14 mouse cellular contexts compared by ENCODE assay signal in genomic region chr8:109310670-109311386, GRCm38 (mm10).
DNase-seq lines count a peak whose midpoint lies in the region; ATAC-seq lines count a peak whose summit lies in the region.
"Had no signal": no experiment of that assay in that cellular context is flagged by ENCODE, and none has a peak within 500 bp of the region (broad histone marks: within the 10 kb centered on the region; RNA-seq: fewer than 3 reads in every experiment).

No protein-coding gene starts in this region.

- DNase-seq in embryo, embryonic 11 days, result peak; percentile 31
- no peak for DNase-seq in embryo, embryonic 9.5 days (ENCODE audit: extremely low spot score)
- DNase-seq in hindbrain, embryonic 10.5 days (ENCODE audit: low spot score), result no peak
- DNase-seq in mesoderm, embryonic 11.5 days (ENCODE audit: low read depth, low spot score), result peak; percentile 29
- no peak for DNase-seq in cerebellum, postnatal 10 days
- DNase-seq in heart, embryonic 10.5 days (ENCODE audit: low spot score), result no peak
- DNase-seq in thymus, postnatal 4 days, result no peak
- DNase-seq: adrenal gland, adult 2 months; cerebellum, postnatal 25 days; kidney, adult 8-10 months; liver, postnatal 0 days had no signal

- WGBS in hindbrain, embryonic 10.5 days, result 64% methylated on average over 17 of the region's 17 CpGs
- WGBS in neural tube, embryonic 14.5 days, result 23% methylated on average over 17 of the region's 17 CpGs
- 83% methylated on average over 17 of the region's 17 CpGs for WGBS in heart, embryonic 10.5 days

- H3K9me3 ChIP-seq in hindbrain, embryonic 10.5 days, result 0 out of 2 replicates have a peak, but pooled peaks cover 4% of the 10 kb centered on the region
- no peaks in the 10 kb centered on the region for H3K9me3 ChIP-seq in neural tube, embryonic 14.5 days (ENCODE audit: control insufficient read depth, low read length)
- H3K9me3 ChIP-seq in heart, embryonic 10.5 days, result no peaks in the 10 kb centered on the region
- H3K9me3 ChIP-seq: embryonic facial prominence, embryonic 13.5 days had no signal

- ATAC-seq in neural tube, embryonic 14.5 days (ENCODE audit: low read depth), result peak; percentile 60
- ATAC-seq: liver, postnatal 0 days had no signal

- H3K9ac ChIP-seq in neural tube, embryonic 14.5 days (replicated peaks; ENCODE audit: low read depth, low read length), result peak overlapping the region; percentile 16; the same call in 1 of the 2 replicates
- H3K9ac ChIP-seq: embryonic facial prominence, embryonic 13.5 days; liver, postnatal 0 days had no signal

- H3K4me1 ChIP-seq in hindbrain, embryonic 10.5 days (replicated peaks), result peaks cover 49% of the 10 kb centered on the region
- peaks cover 21% of the 10 kb centered on the region; the same call in 1 of the 2 replicates for H3K4me1 ChIP-seq in neural tube, embryonic 14.5 days (ENCODE audit: control insufficient read depth, insufficient read depth, low read length)
- peaks cover 13% of the 10 kb centered on the region for H3K4me1 ChIP-seq in heart, embryonic 10.5 days

- H3K36me3 ChIP-seq in hindbrain, embryonic 10.5 days, result no peaks in the 10 kb centered on the region
- H3K36me3 ChIP-seq in neural tube, embryonic 14.5 days (ENCODE audit: control insufficient read depth, insufficient read depth, low read length), result no peaks in the 10 kb centered on the region
- H3K36me3 ChIP-seq in heart, embryonic 10.5 days, result no peaks in the 10 kb centered on the region
- H3K36me3 ChIP-seq: embryonic facial prominence, embryonic 13.5 days had no signal

- peak overlapping the region; percentile 26 for H3K4me2 ChIP-seq in neural tube, embryonic 14.5 days (ENCODE audit: low read depth, low read length)

- H3K27me3 ChIP-seq in hindbrain, embryonic 10.5 days (ENCODE audit: insufficient read depth, poor library complexity, severe bottlenecking), result no peaks in the 10 kb centered on the region
- H3K27me3 ChIP-seq in neural tube, embryonic 14.5 days (ENCODE audit: control insufficient read depth, insufficient read depth, low read length), result no peaks in the 10 kb centered on the region
- no peaks in the 10 kb centered on the region for H3K27me3 ChIP-seq in heart, embryonic 10.5 days (ENCODE audit: insufficient read depth, poor library complexity, severe bottlenecking)
- H3K27me3 ChIP-seq: embryonic facial prominence, embryonic 13.5 days had no signal

- no peak overlapping the region for H3K4me3 ChIP-seq in hindbrain, embryonic 10.5 days
- H3K4me3 ChIP-seq in neural tube, embryonic 14.5 days (ENCODE audit: low read depth, low read length), result no peak overlapping the region
- no peak overlapping the region for H3K4me3 ChIP-seq in heart, embryonic 10.5 days
- H3K4me3 ChIP-seq: embryonic facial prominence, embryonic 13.5 days had no signal

- H3K27ac ChIP-seq in hindbrain, embryonic 10.5 days, result peak overlapping the region; percentile 88
- peak overlapping the region; percentile 73 for H3K27ac ChIP-seq in neural tube, embryonic 14.5 days (ENCODE audit: low read depth, low read length)
- H3K27ac ChIP-seq in heart, embryonic 10.5 days, result no peak overlapping the region
- H3K27ac ChIP-seq: embryonic facial prominence, embryonic 13.5 days; macrophage had no signal

Comparison
In these comparisons a context has a peak if more than half of its experiments do, and no peak if none do; other contexts are left out.
1. DNase-seq: peak in embryo, embryonic 11 days (single experiment) and mesoderm, embryonic 11.5 days (single experiment); none in embryo, embryonic 9.5 days (single experiment), hindbrain, embryonic 10.5 days (single experiment), cerebellum, postnatal 10 days (0 of 2), heart, embryonic 10.5 days (single experiment) and thymus, postnatal 4 days (single experiment).